Mouse (Mus musculus) heart, embryonic 12.5 days (tissue): ENCODE results near the gene Eya2. TPM values are rescaled to one million over a fixed set of nuclear protein-coding genes. Genes with fewer than 3 reads are reported as not detected.
"Not testable (repeated sequence)": the region's sequence is repeated elsewhere in the genome, so short reads cannot be mapped to it uniquely, and the experiment has no call there.

Source experiments
- ATAC-seq: fragments of 200-750 bp; cut with Nextera tagmentation; 2 replicates; pipeline ENCODE4 v1.8.0; 2017; ENCODE audit warnings: moderate TSS enrichment, moderate library complexity; ENCODE audit not compliant: insufficient number of reproducible peaks, low FRiP score
- H3K27ac ChIP-seq: fragments of 300-500 bp; sonication (generic); 2 replicates; pipeline ENCODE4 v1.5.1; 2016; ENCODE audit warnings: mild to moderate bottlenecking, moderate library complexity; ENCODE audit not compliant: poor library complexity, severe bottlenecking
- H3K27me3 ChIP-seq: fragments of 300-500 bp; sonication (generic); replicated peaks from 2 replicates; pipeline ENCODE4 v1.6.1; 2016; ENCODE audit warnings: mild to moderate bottlenecking, moderate library complexity
- H3K36me3 ChIP-seq: fragments of 300-500 bp; sonication (generic); 2 replicates; pipeline ENCODE4 v1.6.1; 2016; ENCODE audit warnings: mild to moderate bottlenecking, moderate library complexity
- H3K4me1 ChIP-seq: fragments of 300-500 bp; sonication (generic); replicated peaks from 2 replicates; pipeline ENCODE4 v1.6.1; 2016; ENCODE audit warnings: mild to moderate bottlenecking
- H3K4me2 ChIP-seq: fragments of 300-500 bp; sonication (generic); 2 replicates; pipeline ENCODE4 v1.6.1; 2016; ENCODE audit warnings: mild to moderate bottlenecking, moderate library complexity
- H3K4me3 ChIP-seq: fragments of 300-500 bp; sonication (generic); 2 replicates; pipeline ENCODE4 v1.5.1; 2016; ENCODE audit warnings: mild to moderate bottlenecking
- H3K9ac ChIP-seq: fragments of 300-500 bp; sonication (generic); 2 replicates; pipeline ENCODE4 v1.6.1; 2016; ENCODE audit warnings: mild to moderate bottlenecking, moderate library complexity
- H3K9me3 ChIP-seq: fragments of 300-500 bp; sonication (generic); replicated peaks from 2 replicates; pipeline ENCODE4 v1.6.1; 2016; ENCODE audit warnings: mild to moderate bottlenecking, moderate library complexity
- whole genome bisulfite sequencing: fragments of 180-500 bp; shearing (Covaris S2); methylation state at CpG from one replicate; pipeline ENCODE4 v1.1.7; 2016; 5-methylcytosine and 5-hydroxymethylcytosine counted together
- polyA plus RNA-seq: library from polyadenylated mRNA; unstranded; fragments of >200 nt; fragmentation: Nextera tagmentation; extraction: Ambion mirVana; gene quantifications from 2 replicates; pipeline ENCODE4 v1.2.1, GENCODE M21; 2016

The Eya2 gene
- polyA plus RNA-seq = 0.13 TPM in 2 replicates

DNA sequence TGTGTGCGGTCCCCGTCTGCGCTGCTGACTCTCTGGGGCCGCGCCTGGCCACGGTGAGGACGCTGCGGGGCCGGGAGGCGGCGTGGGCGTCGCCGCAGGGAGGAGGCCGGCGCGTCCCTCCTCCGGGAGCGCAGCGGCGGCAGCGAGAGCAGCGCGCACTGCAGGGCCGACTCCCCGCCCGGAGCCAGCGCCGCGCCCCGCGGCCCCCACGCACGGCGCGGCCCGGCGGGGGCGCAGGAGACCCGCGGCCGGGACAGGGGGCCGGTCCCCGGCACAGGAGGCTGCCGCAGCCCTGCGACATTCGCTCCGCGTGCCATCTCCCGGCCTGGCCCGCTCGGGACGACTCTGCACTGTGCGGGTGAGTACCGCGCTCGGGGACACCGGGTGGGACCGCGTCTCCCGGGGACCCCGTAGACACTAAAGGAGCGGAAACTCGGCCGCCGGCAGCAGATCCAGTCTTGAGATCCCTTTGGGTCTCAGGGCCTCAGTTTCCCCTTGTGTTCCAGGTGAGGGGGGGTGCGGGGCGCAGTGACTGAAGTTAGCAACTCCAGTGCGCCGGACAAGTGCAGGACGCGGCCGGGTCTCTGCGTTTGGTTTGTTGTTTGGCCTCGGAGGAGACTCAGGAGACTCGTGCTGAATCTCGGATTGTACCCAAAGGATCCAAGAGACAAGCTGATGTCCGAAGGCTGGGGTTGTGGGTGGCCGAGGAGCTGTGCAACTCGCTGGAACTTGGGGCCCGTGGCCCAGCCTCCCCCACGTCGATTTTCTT lies at the start of gene Eya2:
Gene Eya2, plus strand, starts transcription at position 126 of the 769 bp plus-strand sequence.
- H3K4me1 ChIP-seq = peaks cover 8% of the 10 kb centered on the region
- peak within 1 kb of the TSS; percentile 87 for H3K4me2 ChIP-seq
- peaks cover 69% of the 10 kb centered on the region for H3K27me3 ChIP-seq
- peak within 1 kb of the TSS; percentile 50 for H3K9ac ChIP-seq
- H3K4me3 ChIP-seq = peak within 1 kb of the TSS; percentile 56
- under 1% methylated on average over 60 of the region's 83 CpGs for WGBS
- peaks cover 5% of the 10 kb centered on the region; the same call in 1 of the 2 replicates for H3K9me3 ChIP-seq
- H3K27ac ChIP-seq = no peak within 1 kb of the TSS
- no peak for ATAC-seq
- H3K36me3 ChIP-seq = no peaks in the 10 kb centered on the region

DNA sequence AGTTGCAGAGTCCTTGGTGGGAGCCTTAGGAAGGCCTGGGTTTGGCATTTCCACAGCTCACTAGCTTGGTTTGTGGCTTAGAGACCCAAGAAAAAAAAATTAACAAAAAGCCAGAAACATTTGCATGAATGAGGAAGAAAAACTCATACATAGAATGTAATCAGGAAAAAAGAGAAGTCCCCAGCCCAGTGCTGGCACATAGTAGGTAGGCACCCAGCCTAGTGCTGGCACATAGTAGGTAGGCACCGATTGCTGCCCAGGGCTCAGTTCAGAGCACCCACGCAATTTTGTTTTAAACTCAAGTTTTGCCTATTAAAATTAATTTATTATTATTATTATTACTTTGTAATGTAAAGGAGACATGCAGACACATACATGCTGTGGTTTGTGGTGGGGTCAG lies 49.1 kb upstream of the Eya2 start:
- no peak overlapping the region for H3K4me2 ChIP-seq
- ATAC-seq = no peak
- peaks cover 53% of the 10 kb centered on the region for H3K27me3 ChIP-seq
- no peak overlapping the region for H3K9ac ChIP-seq
- H3K36me3 ChIP-seq = no peaks in the 10 kb centered on the region
- no peaks in the 10 kb centered on the region for H3K9me3 ChIP-seq
- no peak overlapping the region for H3K27ac ChIP-seq
- 85% methylated on average over 2 of the region's 2 CpGs for WGBS
- H3K4me3 ChIP-seq = no peak overlapping the region
- peaks cover 10% of the 10 kb centered on the region for H3K4me1 ChIP-seq

DNA sequence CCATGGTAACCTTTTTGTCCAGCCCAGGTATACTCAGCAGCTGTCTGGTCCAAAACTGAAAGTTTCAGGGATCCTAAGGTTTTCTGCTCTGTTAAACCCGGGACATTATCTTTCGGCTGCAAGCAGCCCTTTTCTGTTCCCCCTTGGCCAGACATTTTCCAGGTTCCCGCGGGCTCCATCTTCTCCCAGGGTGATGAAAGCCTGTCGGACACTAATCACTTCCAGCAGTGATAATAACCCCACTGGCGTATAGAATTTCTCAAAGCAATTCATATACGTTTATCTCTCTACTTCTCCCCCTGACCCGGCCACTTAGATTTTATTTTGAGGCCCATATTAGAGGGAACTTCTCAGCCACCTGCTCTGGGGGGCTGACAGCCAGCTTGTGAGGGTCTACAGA lies 48.5 kb upstream of the Eya2 start:
- Histone ChIP-seq H3K4me2 (no peak overlapping the region), H3K27me3 (peaks cover 47% of the 10 kb centered on the region), H3K9ac (no peak overlapping the region), H3K36me3 (no peaks in the 10 kb centered on the region), H3K4me3 (no peak overlapping the region), H3K9me3 (no peaks in the 10 kb centered on the region), H3K4me1 (peaks cover 10% of the 10 kb centered on the region), H3K27ac (no peak overlapping the region)
- WGBS = 24% methylated on average over 8 of the region's 8 CpGs
- ATAC-seq = no peak

DNA sequence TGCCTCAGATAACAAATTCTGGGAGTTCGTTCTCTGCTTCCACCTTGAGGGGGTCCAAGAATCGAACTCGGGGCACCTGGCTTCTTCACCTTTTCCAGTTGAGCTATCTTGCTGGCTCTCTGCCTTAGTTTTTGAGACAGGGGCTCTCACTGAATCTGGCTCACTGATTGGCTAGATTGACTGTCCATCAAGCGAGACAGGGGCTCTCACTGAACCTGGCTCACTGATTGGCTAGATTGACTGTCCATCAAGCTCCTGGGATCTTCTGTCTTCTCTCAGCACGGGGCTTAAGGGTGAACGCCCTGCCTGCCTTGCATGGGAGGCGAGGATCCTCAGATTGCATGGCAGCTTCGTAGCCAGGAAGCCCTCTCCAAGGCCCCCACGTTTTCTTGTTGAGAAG lies 47.4 kb upstream of the Eya2 start:
- peaks cover 54% of the 10 kb centered on the region for H3K27me3 ChIP-seq
- ATAC-seq = no peak
- H3K4me1 ChIP-seq = peaks cover 10% of the 10 kb centered on the region
- H3K4me3 ChIP-seq = no peak overlapping the region
- H3K27ac ChIP-seq = no peak overlapping the region
- H3K9ac ChIP-seq = no peak overlapping the region
- H3K36me3 ChIP-seq = no peaks in the 10 kb centered on the region
- no peak overlapping the region for H3K4me2 ChIP-seq
- WGBS = 44% methylated on average over 9 of the region's 9 CpGs
- no peaks in the 10 kb centered on the region for H3K9me3 ChIP-seq

DNA sequence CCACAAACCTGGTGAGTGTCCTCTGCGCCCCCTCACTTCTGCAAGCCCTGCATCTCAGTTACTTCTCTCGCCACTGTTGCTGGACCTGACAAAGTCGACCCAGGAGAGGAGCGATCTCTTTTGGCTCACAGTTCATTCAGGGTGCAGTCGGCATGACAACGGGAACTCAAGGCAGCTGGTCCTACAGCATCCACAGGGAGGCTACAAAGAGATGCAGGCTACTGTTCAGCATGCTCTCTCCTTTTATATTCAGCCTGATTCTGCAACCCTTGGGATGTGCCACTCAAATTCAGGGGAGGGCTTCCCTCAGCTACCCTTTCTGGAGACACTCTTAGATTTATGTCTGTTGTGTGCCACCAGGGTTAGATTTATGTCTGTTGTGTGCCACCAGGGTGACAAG lies 46.2 kb upstream of the Eya2 start:
- no peak for ATAC-seq
- 78% methylated on average over 6 of the region's 6 CpGs for WGBS
- no peak overlapping the region for H3K9ac ChIP-seq
- H3K36me3 ChIP-seq = no peaks in the 10 kb centered on the region
- H3K4me3 ChIP-seq = no peak overlapping the region
- H3K27ac ChIP-seq = no peak overlapping the region
- H3K4me1 ChIP-seq = peaks cover 10% of the 10 kb centered on the region
- H3K9me3 ChIP-seq = no peaks in the 10 kb centered on the region
- H3K27me3 ChIP-seq = peaks cover 47% of the 10 kb centered on the region
- no peak overlapping the region for H3K4me2 ChIP-seq

DNA sequence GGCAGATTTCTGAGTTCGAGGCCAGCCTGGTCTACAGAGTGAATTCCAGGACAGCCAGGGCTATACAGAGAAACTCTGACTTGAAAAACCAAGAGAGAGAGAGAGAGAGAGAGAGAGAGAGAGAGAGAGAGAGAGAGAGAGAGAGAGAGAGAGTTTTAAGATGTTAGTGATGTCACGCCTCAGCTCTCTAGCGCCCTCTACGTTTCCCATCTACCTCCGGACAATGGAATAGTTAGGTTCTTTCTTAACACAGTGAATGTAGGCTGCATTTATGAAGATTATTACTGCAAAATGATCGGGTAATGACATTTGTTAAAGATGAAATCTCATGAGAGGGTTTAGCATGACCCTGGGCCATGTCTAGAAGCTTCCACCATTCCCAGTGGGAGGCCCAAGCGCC lies 44.4 kb upstream of the Eya2 start:
- not testable (repeated sequence) for H3K4me2 ChIP-seq, H3K9ac ChIP-seq, H3K4me1 ChIP-seq, H3K9me3 ChIP-seq, ATAC-seq, H3K4me3 ChIP-seq, H3K27ac ChIP-seq, H3K36me3 ChIP-seq
- WGBS = 65% methylated on average over 7 of the region's 7 CpGs
- peaks cover 51% of the 10 kb centered on the region for H3K27me3 ChIP-seq

DNA sequence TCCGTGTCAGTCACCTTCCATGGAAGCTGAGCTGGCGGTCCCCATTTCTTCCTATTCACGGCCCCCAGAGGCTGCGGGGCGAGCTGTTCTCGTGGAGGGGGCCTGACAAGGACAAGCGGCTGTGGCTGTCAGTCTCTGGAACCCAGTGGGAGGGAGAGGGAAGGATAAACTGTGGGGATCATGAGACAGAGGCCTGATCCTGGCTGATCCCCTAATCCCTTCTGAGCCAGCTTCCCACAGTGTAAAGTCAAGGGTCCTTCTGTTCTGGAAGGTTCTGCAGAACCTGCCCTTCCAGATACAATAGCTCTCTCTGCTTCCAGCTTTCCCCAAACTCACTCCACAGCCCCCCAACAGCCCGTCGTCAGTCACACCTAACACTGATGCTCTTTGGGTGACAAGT lies 40.8 kb upstream of the Eya2 start:
- no peak overlapping the region for H3K27ac ChIP-seq
- no peaks in the 10 kb centered on the region for H3K4me1 ChIP-seq
- H3K4me3 ChIP-seq = no peak overlapping the region
- H3K36me3 ChIP-seq = no peaks in the 10 kb centered on the region
- no peak for ATAC-seq
- WGBS = 66% methylated on average over 9 of the region's 9 CpGs
- no peak overlapping the region for H3K9ac ChIP-seq
- peaks cover 45% of the 10 kb centered on the region for H3K27me3 ChIP-seq
- no peaks in the 10 kb centered on the region for H3K9me3 ChIP-seq
- H3K4me2 ChIP-seq = no peak overlapping the region

DNA sequence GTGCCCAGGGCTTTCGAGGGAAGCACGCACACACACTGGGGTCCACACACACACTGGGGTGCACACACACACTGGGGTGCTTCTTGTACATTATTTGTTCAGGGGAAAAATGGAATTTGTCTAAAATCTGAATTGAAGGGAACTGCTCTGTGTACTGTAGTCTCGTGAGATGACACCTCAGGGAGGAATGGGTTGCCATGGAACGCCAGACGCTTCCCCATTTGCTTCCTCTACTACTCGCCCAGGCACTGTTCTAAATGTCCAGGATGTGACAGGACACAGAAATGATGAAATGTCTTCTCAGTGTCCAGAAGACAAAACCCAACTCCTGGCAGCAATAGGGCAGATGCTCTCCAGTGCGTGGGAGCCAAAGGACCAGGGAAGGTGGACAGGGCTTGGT lies 37.6 kb upstream of the Eya2 start:
- 80% methylated on average over 7 of the region's 7 CpGs for WGBS
- Histone ChIP-seq H3K36me3 (no peaks in the 10 kb centered on the region), H3K27me3 (peaks cover 39% of the 10 kb centered on the region), H3K27ac (no peak overlapping the region), H3K4me1 (peaks cover 4% of the 10 kb centered on the region; the same call in 1 of the 2 replicates), H3K4me3 (no peak overlapping the region), H3K4me2 (no peak overlapping the region), H3K9ac (no peak overlapping the region), H3K9me3 (no peaks in the 10 kb centered on the region)
- no peak for ATAC-seq

DNA sequence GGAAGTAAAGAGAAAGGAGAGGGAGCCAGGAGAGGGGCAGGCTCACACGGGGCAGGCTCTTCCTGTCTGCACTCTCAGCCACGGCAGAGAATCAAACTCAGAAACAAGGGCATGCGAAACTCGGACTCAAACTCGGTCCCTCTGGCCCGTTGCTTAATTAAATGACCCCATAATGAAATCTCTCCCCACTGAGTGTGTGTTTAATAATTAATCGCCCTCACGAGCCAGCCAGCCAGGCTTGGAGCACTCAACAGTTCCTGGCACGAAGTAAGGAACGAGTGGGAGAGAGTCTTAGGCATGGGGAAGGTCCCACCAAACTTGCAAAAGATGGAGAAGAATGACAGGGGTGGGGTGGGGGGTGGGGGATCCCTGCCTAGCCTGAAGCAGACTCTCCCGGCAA lies 35.9 kb upstream of the Eya2 start:
- no peaks in the 10 kb centered on the region for H3K9me3 ChIP-seq
- no peak for ATAC-seq
- no peak overlapping the region for H3K9ac ChIP-seq
- no peak overlapping the region for H3K27ac ChIP-seq
- H3K4me3 ChIP-seq = no peak overlapping the region
- H3K27me3 ChIP-seq = peaks cover 48% of the 10 kb centered on the region
- H3K36me3 ChIP-seq = no peaks in the 10 kb centered on the region
- 68% methylated on average over 11 of the region's 11 CpGs for WGBS
- H3K4me2 ChIP-seq = no peak overlapping the region
- peaks cover 13% of the 10 kb centered on the region for H3K4me1 ChIP-seq

DNA sequence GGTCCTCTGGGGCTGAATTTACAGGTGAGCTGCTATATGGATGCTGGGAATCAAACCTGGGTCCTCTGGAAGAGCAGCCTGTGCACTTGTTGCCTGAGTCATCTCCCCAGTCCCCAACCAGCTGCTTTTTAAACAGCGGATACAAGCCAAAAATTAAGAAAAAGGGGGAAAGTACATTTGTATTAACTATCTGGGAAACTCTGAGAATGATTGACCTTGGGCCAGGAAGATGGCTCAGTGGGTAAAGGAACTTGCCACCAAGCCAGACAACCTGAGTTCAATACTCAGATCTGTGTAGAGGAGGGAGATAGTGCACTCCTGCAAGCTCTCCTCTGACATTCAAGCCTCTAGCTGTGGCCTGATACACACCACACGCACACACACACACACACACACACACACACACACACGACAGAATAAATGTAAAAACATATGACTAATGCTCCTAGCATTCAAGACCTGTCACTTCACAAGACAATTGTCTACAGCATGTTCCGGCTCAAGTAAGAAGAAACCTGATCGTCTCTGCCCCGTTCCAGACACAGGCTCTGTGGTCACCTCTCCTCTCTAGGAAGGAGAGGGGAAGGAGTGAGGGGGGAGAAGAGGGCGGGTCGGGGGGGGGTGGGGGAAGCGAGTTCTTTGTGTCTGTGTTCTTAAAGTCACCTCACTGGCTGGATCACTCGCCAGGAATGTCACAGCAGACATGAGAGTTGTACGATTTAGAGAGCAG lies 35.2 kb upstream of the Eya2 start:
- WGBS = 26% methylated on average over 11 of the region's 11 CpGs
- H3K4me1 ChIP-seq = peaks cover 13% of the 10 kb centered on the region
- no peak overlapping the region for H3K9ac ChIP-seq
- no peaks in the 10 kb centered on the region for H3K36me3 ChIP-seq
- H3K4me2 ChIP-seq = no peak overlapping the region
- ATAC-seq = no peak
- no peak overlapping the region for H3K27ac ChIP-seq
- H3K27me3 ChIP-seq = peaks cover 48% of the 10 kb centered on the region
- no peak overlapping the region for H3K4me3 ChIP-seq
- H3K9me3 ChIP-seq = no peaks in the 10 kb centered on the region

DNA sequence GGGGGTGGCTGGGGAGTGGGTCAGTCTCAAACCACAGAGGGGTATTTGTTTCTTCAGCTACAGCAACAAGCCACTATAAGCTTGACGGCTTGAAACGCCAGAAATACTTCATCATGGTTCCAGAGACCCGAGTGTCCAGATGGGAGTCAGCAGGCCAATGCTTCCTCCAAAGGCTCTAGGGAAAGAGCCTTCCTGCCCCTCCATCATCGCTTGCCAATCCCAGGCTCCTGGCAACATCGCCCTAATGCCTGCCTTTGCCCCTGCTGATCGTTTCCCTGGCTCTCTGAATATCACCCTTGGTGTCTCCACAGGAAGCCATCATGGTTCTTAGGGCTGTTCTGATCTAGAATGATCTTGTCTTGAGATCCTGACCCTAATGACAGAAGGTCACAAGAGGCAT lies 33.0 kb upstream of the Eya2 start:
- Histone ChIP-seq H3K4me1 (peaks cover 13% of the 10 kb centered on the region), H3K36me3 (no peaks in the 10 kb centered on the region), H3K9ac (no peak overlapping the region), H3K9me3 (no peaks in the 10 kb centered on the region), H3K27ac (no peak overlapping the region), H3K27me3 (peaks cover 55% of the 10 kb centered on the region), H3K4me2 (no peak overlapping the region), H3K4me3 (no peak overlapping the region)
- ATAC-seq = no peak
- WGBS = 86% methylated on average over 6 of the region's 6 CpGs
